Mouse (Mus musculus) limb, embryonic 11.5 days (tissue): Measurements from ENCODE around the gene Olfr1394. TPM values are rescaled to one million over a fixed set of nuclear protein-coding genes. Genes with fewer than 3 reads are reported as not detected.

Experiments used
- ATAC-seq: fragments of 200-750 bp; cut with Nextera tagmentation; 2 replicates; pipeline ENCODE4 v1.8.0; 2017; ENCODE audit warnings: low read depth; ENCODE audit not compliant: insufficient number of reproducible peaks, low FRiP score, low TSS enrichment
- DNase-seq: peaks from one replicate; pipeline ENCODE4 v3.0.0-alpha.2; 2015; ENCODE audit warnings: low spot score
- H3K27ac ChIP-seq: fragments of 300-500 bp; sonication (generic); replicated peaks from 2 replicates; pipeline ENCODE4 v1.5.1; 2014; ENCODE audit warnings: low read depth, mild to moderate bottlenecking, low read length
- H3K27me3 ChIP-seq: fragments of 300-500 bp; sonication (generic); 2 replicates; pipeline ENCODE4 v1.6.1; 2014; ENCODE audit warnings: mild to moderate bottlenecking, low read length, mixed read lengths; ENCODE audit not compliant: control insufficient read depth, insufficient read depth
- H3K36me3 ChIP-seq: fragments of 300-500 bp; sonication (generic); 2 replicates; pipeline ENCODE4 v1.6.1; 2014; ENCODE audit warnings: mild to moderate bottlenecking, low read length, moderate library complexity, mixed read lengths; ENCODE audit not compliant: control insufficient read depth, insufficient read depth
- H3K4me1 ChIP-seq: fragments of 300-500 bp; sonication (generic); 2 replicates; pipeline ENCODE4 v1.6.1; 2014; ENCODE audit warnings: low read length, mixed read lengths; ENCODE audit not compliant: control insufficient read depth, insufficient read depth
- H3K4me2 ChIP-seq: fragments of 300-500 bp; sonication (generic); 2 replicates; pipeline ENCODE4 v1.6.1; 2014; ENCODE audit warnings: low read depth, mild to moderate bottlenecking, moderate library complexity; ENCODE audit not compliant: severe bottlenecking
- H3K4me3 ChIP-seq: fragments of 300-500 bp; sonication (generic); 2 replicates; pipeline ENCODE4 v1.5.1; 2014; ENCODE audit warnings: low read depth, low read length
- H3K9ac ChIP-seq: fragments of 300-500 bp; sonication (generic); 2 replicates; pipeline ENCODE4 v1.6.1; 2014; ENCODE audit warnings: mild to moderate bottlenecking, low read length
- H3K9me3 ChIP-seq: fragments of 300-500 bp; sonication (generic); 2 replicates; pipeline ENCODE4 v1.6.1; 2016; ENCODE audit warnings: low read length; ENCODE audit not compliant: control insufficient read depth
- WGBS: fragments of 180-500 bp; shearing (Covaris S2); extraction: QIAGEN DNeasy Blood & Tissue Kit; methylation state at CpG from one replicate; pipeline ENCODE4 v1.1.7; 2014; 5-methylcytosine and 5-hydroxymethylcytosine counted together
- polyA plus RNA-seq: library from polyadenylated mRNA; unstranded; fragments of >200 nt; fragmentation: Nextera tagmentation; extraction: Ambion mirVana; gene quantifications from 2 replicates; pipeline ENCODE4 v1.2.1, GENCODE M21; 2014

The Olfr1394 gene
- polyA plus RNA-seq, 1 experiment from 2014 or later = not detected

DNA sequence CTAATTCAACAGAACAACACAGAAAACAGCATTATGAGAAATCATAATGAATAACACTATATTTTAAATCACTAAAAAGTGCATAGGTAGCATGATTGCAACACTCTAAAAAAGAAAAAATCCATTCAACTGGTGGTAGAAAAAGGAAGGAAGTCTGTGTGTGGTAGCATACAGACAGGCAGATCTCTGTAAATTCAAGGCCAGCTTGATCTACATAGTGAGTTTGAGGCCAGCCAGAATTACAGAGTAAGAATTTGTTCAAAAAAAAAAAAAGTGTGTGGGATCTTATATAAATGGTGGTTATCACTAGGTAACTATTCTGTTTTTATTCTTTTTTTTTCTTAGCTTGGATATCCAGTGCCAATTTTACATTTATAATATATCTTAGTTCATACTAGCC lies 47.0 kb downstream of the Olfr1394 start:
- Histone ChIP-seq H3K27ac (no peak overlapping the region), H3K9me3 (no peaks in the 10 kb centered on the region), H3K36me3 (no peaks in the 10 kb centered on the region), H3K4me1 (peaks cover 6% of the 10 kb centered on the region; the same call in 1 of the 2 replicates), H3K27me3 (no peaks in the 10 kb centered on the region), H3K9ac (no peak overlapping the region), H3K4me2 (no peak overlapping the region), H3K4me3 (no peak overlapping the region)
- ATAC-seq = no peak
- DNase-seq = no peak

DNA sequence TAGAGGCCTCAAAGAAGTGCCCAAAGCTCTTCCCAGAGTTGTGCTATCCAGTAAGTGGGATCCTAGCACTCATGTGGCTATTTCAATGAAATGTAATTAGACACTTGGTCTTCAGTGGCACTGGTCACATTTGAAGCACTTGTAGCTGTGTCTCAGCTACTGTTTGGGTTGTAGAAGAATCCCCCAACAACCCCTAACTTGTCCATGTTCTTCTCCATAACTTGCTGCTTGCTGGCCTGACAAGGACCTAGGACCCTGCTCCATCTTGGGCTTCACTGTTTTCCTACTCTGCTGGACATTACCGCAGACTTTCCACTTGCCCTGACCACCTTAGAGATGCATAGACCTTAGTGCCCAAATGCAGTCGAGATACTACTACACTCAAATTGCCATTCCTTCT lies 47.9 kb downstream of the Olfr1394 start:
- Histone ChIP-seq H3K36me3 (no peaks in the 10 kb centered on the region), H3K4me3 (peak overlapping the region; percentile 76), H3K4me1 (peaks cover 6% of the 10 kb centered on the region; the same call in 1 of the 2 replicates), H3K9me3 (no peaks in the 10 kb centered on the region), H3K9ac (peak overlapping the region; percentile 98; the same call in 1 of the 2 replicates), H3K27ac (peak overlapping the region; percentile 97; the same call in 1 of the 2 replicates), H3K4me2 (peak overlapping the region; percentile 72), H3K27me3 (no peaks in the 10 kb centered on the region)
- no peak for ATAC-seq
- 70% methylated on average over 2 of the region's 2 CpGs for WGBS
- no peak for DNase-seq

DNA sequence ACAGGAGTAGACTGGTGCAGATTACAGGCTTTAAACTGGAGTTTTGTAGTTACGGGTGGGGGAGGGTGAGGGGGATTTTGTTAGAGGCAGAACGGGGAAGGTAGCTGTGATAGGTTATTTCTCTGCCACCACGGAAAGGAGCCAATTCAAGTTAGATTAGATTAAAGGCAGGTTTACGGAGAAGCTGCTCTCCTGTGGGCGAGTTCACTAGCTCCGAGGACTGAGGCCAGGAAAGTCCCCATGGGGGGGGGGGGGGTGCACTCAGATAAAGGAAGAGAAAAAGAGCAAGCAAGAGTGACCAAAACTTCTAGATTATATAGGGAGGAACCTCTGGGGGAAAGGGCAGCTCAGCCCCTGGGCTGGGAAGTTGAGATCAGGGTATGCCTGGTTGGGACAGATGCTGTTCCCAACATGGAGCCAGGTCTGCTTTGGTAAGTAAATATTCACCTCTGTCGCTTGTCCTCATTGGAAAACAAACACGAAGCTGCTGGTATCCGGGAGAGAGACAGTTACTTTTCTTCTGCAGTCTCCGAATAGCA lies 48.4 kb downstream of the Olfr1394 start:
- Histone ChIP-seq H3K27me3 (no peaks in the 10 kb centered on the region), H3K4me1 (peaks cover 6% of the 10 kb centered on the region; the same call in 1 of the 2 replicates), H3K4me3 (peak overlapping the region; percentile 76), H3K9ac (peak overlapping the region; percentile 98), H3K27ac (peak overlapping the region; percentile 97; the same call in 1 of the 2 replicates), H3K36me3 (no peaks in the 10 kb centered on the region), H3K9me3 (no peaks in the 10 kb centered on the region), H3K4me2 (peak overlapping the region; percentile 72)
- WGBS = 3% methylated on average over 10 of the region's 10 CpGs
- ATAC-seq (peak; percentile 42; the same call in 1 of the 2 replicates), DNase-seq (peak; percentile 62)

DNA sequence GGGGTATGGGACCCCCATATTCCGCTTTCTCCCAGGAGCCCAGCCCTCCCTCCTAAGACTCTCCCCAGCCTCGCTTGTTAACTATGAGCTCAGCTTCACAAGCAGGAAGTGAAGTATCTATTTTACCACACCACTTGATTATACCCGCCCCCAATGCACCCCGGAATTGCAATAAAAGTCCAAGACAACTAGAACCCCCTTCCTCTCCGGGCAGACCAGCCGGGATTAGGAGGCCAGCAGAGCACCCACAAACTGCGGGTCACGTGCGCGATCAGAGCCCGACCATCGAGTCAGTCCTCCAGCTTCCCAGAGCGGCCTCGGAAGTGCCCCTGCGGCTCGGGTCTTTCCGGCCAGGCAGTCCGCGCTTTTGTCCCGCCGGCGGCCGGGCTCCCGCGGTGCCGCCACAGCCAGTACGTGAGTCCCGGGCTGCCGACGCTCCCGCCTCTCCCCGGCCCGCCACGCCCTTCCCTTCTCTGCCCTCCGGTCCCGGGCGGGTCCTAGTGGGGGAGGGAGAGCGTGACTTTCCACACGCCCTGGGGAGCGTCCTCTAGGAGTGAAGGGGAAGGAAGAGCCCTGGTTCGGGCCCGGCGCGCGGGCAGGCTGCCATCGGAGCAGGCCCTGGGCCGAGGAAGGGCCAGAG lies 49.1 kb downstream of the Olfr1394 start, which contains the start of gene Zfp62:
Zfp62 (plus strand) TSS at position 164 of the 640 bp plus-strand sequence.
- under 1% methylated on average over 46 of the region's 47 CpGs for WGBS
- ATAC-seq = peak; percentile 91

DNA sequence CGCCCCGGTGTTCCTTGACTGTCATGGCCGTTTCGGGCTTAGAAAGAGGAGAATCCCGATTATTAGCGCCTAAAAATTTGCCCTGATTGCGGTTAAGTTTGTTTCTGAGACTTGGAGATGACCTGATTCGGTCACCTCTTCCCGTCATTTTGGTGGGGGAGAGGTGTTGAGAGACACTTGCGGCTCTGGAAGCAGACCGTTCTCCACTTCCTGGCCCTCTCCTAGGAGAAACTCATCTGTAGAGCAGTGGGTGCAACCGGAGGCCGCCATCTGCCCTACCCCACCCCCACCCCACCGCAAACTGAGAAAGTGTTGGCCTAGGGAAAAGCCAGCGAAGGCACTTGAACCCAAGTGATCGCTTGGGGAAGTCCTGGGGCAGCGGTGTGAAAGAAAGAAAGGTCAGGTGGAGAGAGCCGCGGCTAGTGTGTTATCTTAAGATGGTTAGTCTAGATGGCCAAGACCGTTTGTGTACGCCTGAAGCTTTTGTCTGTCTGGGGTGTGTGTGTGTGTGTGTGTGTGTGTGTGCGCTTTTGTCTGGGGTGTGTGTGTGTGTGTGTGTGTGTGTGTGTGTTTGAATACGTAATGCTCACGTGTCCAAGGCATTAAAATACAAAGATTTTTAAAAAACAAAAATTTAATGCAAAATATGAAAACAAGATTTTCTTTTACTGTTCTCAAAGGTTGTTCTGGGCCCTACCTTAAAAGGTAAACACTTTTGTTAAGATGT lies 49.8 kb downstream of the Olfr1394 start:
- H3K9me3 ChIP-seq = no peaks in the 10 kb centered on the region
- DNase-seq (peak; percentile 70), ATAC-seq (peak; percentile 84)
- H3K4me1 ChIP-seq = peaks cover 6% of the 10 kb centered on the region; the same call in 1 of the 2 replicates
- H3K27me3 ChIP-seq = no peaks in the 10 kb centered on the region
- H3K4me2 ChIP-seq = peak overlapping the region; percentile 72
- under 1% methylated on average over 24 of the region's 24 CpGs for WGBS
- peak overlapping the region; percentile 98 for H3K9ac ChIP-seq
- H3K4me3 ChIP-seq = peak overlapping the region; percentile 76
- peak overlapping the region; percentile 97 for H3K27ac ChIP-seq
- H3K36me3 ChIP-seq = no peaks in the 10 kb centered on the region

More for the DNA sequence above, 49.1 kb downstream of the Olfr1394 start, which contains the start of gene Zfp62:
- peak within 1 kb of the TSS; percentile 97 for H3K27ac ChIP-seq
- H3K4me3 ChIP-seq = peak within 1 kb of the TSS; percentile 76
- H3K9me3 ChIP-seq = no peaks in the 10 kb centered on the region
- peak; percentile 97 for DNase-seq
- peaks cover 6% of the 10 kb centered on the region; the same call in 1 of the 2 replicates for H3K4me1 ChIP-seq
- H3K36me3 ChIP-seq = no peaks in the 10 kb centered on the region
- H3K4me2 ChIP-seq = peak within 1 kb of the TSS; percentile 72
- H3K27me3 ChIP-seq = no peaks in the 10 kb centered on the region
- H3K9ac ChIP-seq = peak within 1 kb of the TSS; percentile 98

DNA sequence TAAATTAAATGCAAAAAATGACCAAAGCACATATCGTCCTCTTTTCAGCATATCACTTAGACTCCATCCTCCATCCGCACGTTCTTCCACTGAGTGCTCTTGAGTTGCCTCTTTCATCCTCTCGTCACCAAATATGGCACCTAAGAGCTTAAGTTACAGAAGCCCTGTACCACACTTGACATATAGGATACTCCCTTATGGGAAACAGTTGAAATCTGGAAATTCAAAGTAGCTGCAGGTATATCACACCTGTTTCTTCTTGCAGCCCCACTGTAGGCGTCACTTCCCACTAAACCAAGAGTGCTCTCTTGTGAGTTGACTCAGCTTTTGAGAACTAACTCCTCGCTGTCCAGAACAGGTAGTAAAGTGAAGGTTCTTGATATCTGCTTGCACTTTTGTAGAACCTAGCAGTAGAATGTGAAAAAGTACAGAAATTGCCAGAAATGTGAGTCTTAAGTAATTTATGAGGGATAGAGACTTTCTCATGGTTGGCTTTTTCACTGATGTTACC lies 51.0 kb downstream of the Olfr1394 start:
- Histone ChIP-seq H3K27ac (no peak overlapping the region), H3K36me3 (no peaks in the 10 kb centered on the region), H3K4me1 (peaks cover 6% of the 10 kb centered on the region; the same call in 1 of the 2 replicates), H3K9ac (no peak overlapping the region), H3K4me2 (peak overlapping the region; percentile 72; the same call in 1 of the 2 replicates), H3K9me3 (no peaks in the 10 kb centered on the region), H3K27me3 (no peaks in the 10 kb centered on the region), H3K4me3 (no peak overlapping the region; the same call in 1 of the 2 replicates)
- ATAC-seq (no peak), DNase-seq (no peak)
- WGBS = 88% methylated on average over 6 of the region's 6 CpGs

DNA sequence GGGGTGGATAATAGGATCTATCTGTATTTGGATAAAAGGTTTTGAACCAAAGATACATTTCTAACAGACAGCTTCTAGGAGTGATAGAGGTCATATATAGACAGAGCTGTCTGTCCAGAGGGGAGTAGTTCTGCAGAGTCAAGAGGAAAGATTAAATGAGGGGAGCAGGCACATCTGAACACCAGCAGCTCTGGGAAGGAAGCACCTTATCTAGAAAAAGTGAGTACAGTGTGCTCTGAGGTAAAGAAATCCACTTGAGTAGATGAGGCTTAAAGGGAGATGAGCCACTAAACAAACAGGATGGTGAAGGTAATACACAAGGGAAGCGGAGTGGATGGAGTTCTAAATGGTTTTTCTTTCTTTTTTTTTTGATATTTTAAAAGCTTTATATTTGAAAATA lies 53.3 kb downstream of the Olfr1394 start:
- H3K4me3 ChIP-seq = no peak overlapping the region
- H3K9ac ChIP-seq = no peak overlapping the region
- ATAC-seq (no peak), DNase-seq (no peak)
- no peak overlapping the region for H3K27ac ChIP-seq
- H3K27me3 ChIP-seq = no peaks in the 10 kb centered on the region
- H3K36me3 ChIP-seq = no peaks in the 10 kb centered on the region
- no peaks in the 10 kb centered on the region for H3K9me3 ChIP-seq
- H3K4me2 ChIP-seq = no peak overlapping the region
- 97% methylated on average over 1 of the region's 1 CpGs for WGBS
- H3K4me1 ChIP-seq = peaks cover 6% of the 10 kb centered on the region; the same call in 1 of the 2 replicates
